Mouse (Mus musculus) G1E (cell line): ENCODE measurements around the gene Mrpl10. TPM values are rescaled to one million over a fixed set of nuclear protein-coding genes. Genes with fewer than 3 reads are reported as not detected.

Experiments
- ATAC-seq: 2 replicates; pipeline ENCODE4 v1.8.0; 2016; ENCODE audit warnings: mild to moderate bottlenecking; ENCODE audit not compliant: insufficient number of reproducible peaks, poor library complexity, low FRiP score, severe bottlenecking; ENCODE audit errors: extremely low read depth
- DNase-seq: peaks from one replicate; pipeline ENCODE4 v3.0.0; 2012; ENCODE audit warnings: low spot score
- H3K27me3 ChIP-seq: 2 replicates; pipeline ENCODE4 v1.6.1; 2012; ENCODE audit warnings: mild to moderate bottlenecking, low read length, inconsistent platforms; ENCODE audit not compliant: insufficient read depth
- H3K36me3 ChIP-seq: replicated peaks from 2 replicates; pipeline ENCODE3; 2012; ENCODE audit warnings: mild to moderate bottlenecking, inconsistent platforms
- H3K4me1 ChIP-seq: 2 replicates; pipeline ENCODE4 v1.6.1; 2012; ENCODE audit warnings: low read depth, low read length, inconsistent platforms, mixed read lengths; ENCODE audit not compliant: insufficient read depth
- H3K4me3 ChIP-seq: 2 replicates; pipeline ENCODE4 v1.5.1; 2012; ENCODE audit warnings: low read depth, mild to moderate bottlenecking, inconsistent platforms, low read length, moderate library complexity, mixed read lengths
- H3K9me3 ChIP-seq: replicated peaks from 2 replicates; pipeline ENCODE4 v1.6.1; 2012; ENCODE audit warnings: inconsistent platforms
- CTCF ChIP-seq: IDR thresholded peaks from 2 replicates; pipeline ENCODE4 v1.5.1; 2012; ENCODE audit warnings: low read depth, low read length, inconsistent platforms, mixed read lengths
- GATA1 ChIP-seq: IDR thresholded peaks from 2 replicates; pipeline ENCODE4 v1.6.1; 2012; ENCODE audit warnings: borderline replicate concordance, low read length, inconsistent platforms, mixed read lengths
- GATA2 ChIP-seq: IDR thresholded peaks from 2 replicates; pipeline ENCODE4 v1.6.1; 2012; ENCODE audit warnings: low read depth, low read length, inconsistent platforms, borderline replicate concordance
- POLR2AphosphoS5 ChIP-seq: IDR thresholded peaks from 2 replicates; pipeline ENCODE4 v1.6.1; 2012; ENCODE audit warnings: low read depth, low read length, inconsistent platforms; ENCODE audit not compliant: insufficient replicate concordance
- TAL1 ChIP-seq: conservative IDR thresholded peaks from 2 replicates; pipeline ENCODE4 v1.6.1; 2012; ENCODE audit warnings: low read depth, low read length, inconsistent platforms, mixed read lengths
- polyA plus RNA-seq: library from polyadenylated mRNA; stranded (reverse); fragments of >175 nt; gene quantifications from 2 replicates; pipeline ENCODE4 v1.2.3, GENCODE M21; 2012
- total RNA-seq, 2 experiments: library from RNA; stranded (forward) in 1 of 2; stranded (reverse) in 1 of 2; fragments of 200-1000 nt in 1 of 2; fragments of >200 nt in 1 of 2; fragmentation: Nextera tagmentation in 1 of 2; gene quantifications; 2 replicates each; pipeline ENCODE4 v1.2.3; 2014 to 2017

The Mrpl10 gene
- total and polyA plus RNA-seq, 3 experiments: 36.2 to 71.4 (median 37.8) TPM

DNA sequence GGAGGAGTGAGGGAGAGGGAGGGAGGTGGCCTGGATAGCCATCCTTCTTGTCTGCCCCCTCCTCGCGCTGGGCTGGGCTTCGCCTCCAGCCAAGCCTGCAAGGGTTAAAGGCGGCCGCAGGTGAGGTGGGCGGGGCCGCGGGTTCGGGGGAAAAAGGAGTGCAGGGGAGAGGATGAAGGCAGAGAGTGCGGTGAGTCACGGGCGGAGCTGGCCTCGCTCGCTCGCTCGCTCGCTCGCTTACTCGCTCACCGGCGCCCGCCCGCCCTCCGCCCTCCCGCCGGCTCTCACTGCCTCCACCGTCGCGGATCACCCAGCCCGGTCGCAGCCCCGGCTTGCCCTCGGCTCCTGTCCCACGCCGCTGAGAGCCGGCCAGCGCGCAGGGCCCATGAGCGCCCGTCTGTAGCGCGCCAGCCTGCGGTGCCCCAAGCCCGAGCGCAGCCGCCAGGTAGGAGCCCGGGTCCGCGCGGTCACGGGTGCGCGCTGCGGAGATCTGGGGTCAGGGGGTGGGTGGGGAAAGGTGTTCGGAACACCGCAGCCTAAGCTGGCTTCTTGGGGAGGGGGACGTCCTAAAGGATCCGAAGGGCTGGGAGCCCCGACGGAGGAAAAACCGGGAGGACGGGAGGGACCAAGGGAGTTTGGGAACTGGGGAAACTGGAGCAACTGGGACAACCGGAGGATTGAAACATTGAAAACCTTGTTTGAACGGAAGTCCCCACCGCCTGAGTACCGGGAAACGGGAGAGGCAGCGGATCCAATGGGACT is 22.6 kb upstream of the Mrpl10 start:
- Histone ChIP-seq H3K4me1 (peaks cover 15% of the 10 kb centered on the region), H3K27me3 (peaks cover 82% of the 10 kb centered on the region), H3K4me3 (no peak overlapping the region), H3K9me3 (peaks cover 6% of the 10 kb centered on the region), H3K36me3 (no peaks in the 10 kb centered on the region)
- DNase-seq (no peak), ATAC-seq (no peak)
- TF ChIP-seq GATA2 (no peak), TAL1 (no peak)

DNA sequence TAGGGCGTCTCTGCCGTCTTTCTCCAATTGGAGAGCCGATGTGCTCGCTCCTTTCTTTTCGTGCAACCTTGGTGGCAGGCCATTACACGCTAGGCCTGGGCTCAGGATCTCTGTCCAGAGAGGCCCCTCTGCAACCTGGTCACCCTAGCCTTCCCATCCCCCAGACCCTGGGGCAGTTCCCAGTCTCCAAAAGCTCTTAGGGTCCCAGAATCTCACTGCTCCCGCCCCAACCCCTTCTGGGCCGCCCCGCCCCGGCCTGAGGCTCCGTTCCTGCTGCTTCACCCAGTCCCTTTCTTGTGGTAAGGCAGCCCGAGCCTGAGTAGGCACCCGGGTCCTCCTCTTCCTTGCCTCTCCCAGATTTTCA is 22.0 kb upstream of the Mrpl10 start:
- Histone ChIP-seq H3K27me3 (peaks cover 85% of the 10 kb centered on the region), H3K9me3 (peaks cover 6% of the 10 kb centered on the region), H3K36me3 (no peaks in the 10 kb centered on the region), H3K4me1 (peaks cover 18% of the 10 kb centered on the region), H3K4me3 (no peak overlapping the region)
- TF ChIP-seq TAL1: no peak
- no peak for TF ChIP-seq POLR2AphosphoS5
- no peak for TF ChIP-seq GATA1
- no peak for TF ChIP-seq CTCF
- no peak for TF ChIP-seq GATA2
- DNase-seq: no peak
- no peak for ATAC-seq

GRCm38 (mm10) chr11:97021121-97021765 is 20.1 kb upstream of the Mrpl10 start:
- Histone ChIP-seq H3K4me3 (no peak overlapping the region; the same call in 1 of the 2 replicates), H3K36me3 (no peaks in the 10 kb centered on the region), H3K9me3 (peaks cover 6% of the 10 kb centered on the region), H3K4me1 (peaks cover 34% of the 10 kb centered on the region), H3K27me3 (peaks cover 82% of the 10 kb centered on the region)
- TF ChIP-seq GATA1: no peak
- TF ChIP-seq GATA2: no peak
- TF ChIP-seq POLR2AphosphoS5: no peak
- TF ChIP-seq CTCF: no peak
- no peak for TF ChIP-seq TAL1
- DNase-seq: no peak
- no peak for ATAC-seq

GRCm38 (mm10) chr11:97021873-97022484 is 19.4 kb upstream of the Mrpl10 start:
- TF ChIP-seq TAL1 (no peak), CTCF (no peak), GATA2 (no peak), GATA1 (no peak), POLR2AphosphoS5 (no peak)
- ATAC-seq (no peak), DNase-seq (no peak)
- Histone ChIP-seq H3K9me3 (peaks cover 6% of the 10 kb centered on the region), H3K4me3 (peak overlapping the region; percentile 65; the same call in 1 of the 2 replicates), H3K4me1 (peaks cover 34% of the 10 kb centered on the region), H3K27me3 (peaks cover 77% of the 10 kb centered on the region), H3K36me3 (no peaks in the 10 kb centered on the region)

GRCm38 (mm10) chr11:97024977-97025376 is 16.4 kb upstream of the Mrpl10 start:
- H3K4me3 ChIP-seq: no peak overlapping the region
- no peak for ATAC-seq
- no peak for DNase-seq
- H3K9me3 ChIP-seq: no peaks in the 10 kb centered on the region
- no peaks in the 10 kb centered on the region for H3K36me3 ChIP-seq
- H3K27me3 ChIP-seq: peaks cover 61% of the 10 kb centered on the region
- TF ChIP-seq TAL1 (no peak), CTCF (no peak), GATA1 (no peak), POLR2AphosphoS5 (no peak), GATA2 (no peak)
- H3K4me1 ChIP-seq: peaks cover 40% of the 10 kb centered on the region

- ATAC-seq: no peak; the same call in 1 of the 2 replicates
- peak; percentile 75 for DNase-seq
- no peaks in the 10 kb centered on the region for H3K9me3 ChIP-seq
- H3K4me3 ChIP-seq: peak overlapping the region; percentile 69
- TF ChIP-seq GATA2 (no peak), GATA1 (no peak), TAL1 (no peak), POLR2AphosphoS5 (no peak), CTCF (peak; percentile 96)
- H3K4me1 ChIP-seq: peaks cover 48% of the 10 kb centered on the region
- H3K27me3 ChIP-seq: peaks cover 53% of the 10 kb centered on the region
- no peaks in the 10 kb centered on the region for H3K36me3 ChIP-seq
Observed at GRCm38 (mm10) chr11:97025721-97026344, 15.5 kb upstream of the Mrpl10 start.
